Comparison of ENCODE assay signal across 9 mouse cellular contexts in genomic region chr9:29202196-29202595, GRCm38 (mm10).
DNase-seq lines count a peak whose midpoint lies in the region; ATAC-seq lines count a peak whose summit lies in the region.
"Had no signal": no experiment of that assay in that cellular context is flagged by ENCODE, and none has a peak within 500 bp of the region (broad histone marks: within the 10 kb centered on the region; RNA-seq: fewer than 3 reads in every experiment).

No protein-coding gene starts in this region.

- no peak; the same call in 1 of the 2 replicates for ATAC-seq in heart, embryonic 15.5 days (replicated peaks; ENCODE audit: insufficient number of reproducible peaks, insufficient read depth, low FRiP score, low read depth)
- ATAC-seq in liver, embryonic 12.5 days = no peak

- no peak overlapping the region for H3K4me3 ChIP-seq in heart, embryonic 15.5 days
- H3K4me3 ChIP-seq in liver, embryonic 12.5 days = no peak overlapping the region
- H3K4me3 ChIP-seq: hindbrain, embryonic 10.5 days had no signal

- no peaks in the 10 kb centered on the region for H3K36me3 ChIP-seq in heart, embryonic 15.5 days
- no peaks in the 10 kb centered on the region for H3K36me3 ChIP-seq in liver, embryonic 12.5 days
- H3K36me3 ChIP-seq: hindbrain, embryonic 10.5 days had no signal

- no peak overlapping the region for H3K4me2 ChIP-seq in heart, embryonic 15.5 days
- H3K4me2 ChIP-seq in liver, embryonic 12.5 days = no peak overlapping the region

- intact Hi-C loops in gastrocnemius, postnatal 36 days (cut with DNase I) = no loop called here
- intact Hi-C loops in left cerebral cortex, postnatal 4 days (cut with DNase I) = no loop called here

- H3K27ac ChIP-seq in heart, embryonic 15.5 days = peak overlapping the region; percentile 65
- no peak overlapping the region for H3K27ac ChIP-seq in liver, embryonic 12.5 days
- H3K27ac ChIP-seq: hindbrain, embryonic 10.5 days had no signal

- 7% methylated on average over 2 of the region's 2 CpGs for WGBS in heart, embryonic 15.5 days
- 31% methylated on average over 2 of the region's 2 CpGs for WGBS in liver, embryonic 12.5 days (ENCODE audit: insufficient replicate concordance)

- H3K9ac ChIP-seq in heart, embryonic 15.5 days = no peak overlapping the region
- no peak overlapping the region for H3K9ac ChIP-seq in liver, embryonic 12.5 days

- H3K9me3 ChIP-seq in heart, embryonic 15.5 days (replicated peaks) = no peaks in the 10 kb centered on the region
- no peaks in the 10 kb centered on the region for H3K9me3 ChIP-seq in liver, embryonic 12.5 days (replicated peaks)
- H3K9me3 ChIP-seq: hindbrain, embryonic 10.5 days had no signal

- H3K4me1 ChIP-seq in heart, embryonic 15.5 days (replicated peaks) = peaks cover 32% of the 10 kb centered on the region
- no peaks in the 10 kb centered on the region for H3K4me1 ChIP-seq in liver, embryonic 12.5 days

- DNase-seq in gastrocnemius, postnatal 10 days = peak; percentile 19
- DNase-seq in gastrocnemius, postnatal 36 days = no peak
- peak; percentile 3 for DNase-seq in lung, postnatal 14 days
- no peak for DNase-seq in lung, postnatal 4 days
- peak; percentile 38 for DNase-seq in left cerebral cortex, postnatal 4 days
- DNase-seq: thymus, adult 2 months had no signal

- H3K27me3 ChIP-seq in heart, embryonic 15.5 days = no peaks in the 10 kb centered on the region
- H3K27me3 ChIP-seq in liver, embryonic 12.5 days (replicated peaks) = no peaks in the 10 kb centered on the region

Comparison
In these comparisons a context has a peak if more than half of its experiments do, and no peak if none do; other contexts are left out.
1. DNase-seq: peak in gastrocnemius, postnatal 10 days (single experiment), lung, postnatal 14 days (single experiment) and left cerebral cortex, postnatal 4 days (single experiment); none in gastrocnemius, postnatal 36 days (0 of 2) and lung, postnatal 4 days (0 of 2).